Mouse (Mus musculus) heart, postnatal 0 days (tissue): ENCODE data around the gene Vps52.

Experiments used
- CTCF ChIP-seq: IDR thresholded peaks from 2 replicates; pipeline ENCODE4 v1.5.1; 2016; ENCODE audit warnings: antibody characterized with exemption, control low read depth, low read depth
- EP300 ChIP-seq: IDR thresholded peaks from 2 replicates; pipeline ENCODE4 v1.6.1; 2016; ENCODE audit warnings: antibody characterized with exemption, low read depth

GRCm38 (mm10) chr17:33921361-33921760 is 34.3 kb upstream of the Vps52 start:
- TF ChIP-seq CTCF = no peak
- TF ChIP-seq EP300 = no peak
